Mouse (Mus musculus): ENCODE measurements around the gene Jund. TPM values are rescaled to one million over a fixed set of nuclear protein-coding genes. Genes with fewer than 3 reads are reported as not detected.

The Jund gene
- total RNA-seq (2015; ENCODE audit: low replicate concordance) (26.7 and 36.0 TPM in 2 replicates), total RNA-seq (2017; ENCODE audit: low replicate concordance) (21.1 and 32.0 TPM in 2 replicates)

DNA sequence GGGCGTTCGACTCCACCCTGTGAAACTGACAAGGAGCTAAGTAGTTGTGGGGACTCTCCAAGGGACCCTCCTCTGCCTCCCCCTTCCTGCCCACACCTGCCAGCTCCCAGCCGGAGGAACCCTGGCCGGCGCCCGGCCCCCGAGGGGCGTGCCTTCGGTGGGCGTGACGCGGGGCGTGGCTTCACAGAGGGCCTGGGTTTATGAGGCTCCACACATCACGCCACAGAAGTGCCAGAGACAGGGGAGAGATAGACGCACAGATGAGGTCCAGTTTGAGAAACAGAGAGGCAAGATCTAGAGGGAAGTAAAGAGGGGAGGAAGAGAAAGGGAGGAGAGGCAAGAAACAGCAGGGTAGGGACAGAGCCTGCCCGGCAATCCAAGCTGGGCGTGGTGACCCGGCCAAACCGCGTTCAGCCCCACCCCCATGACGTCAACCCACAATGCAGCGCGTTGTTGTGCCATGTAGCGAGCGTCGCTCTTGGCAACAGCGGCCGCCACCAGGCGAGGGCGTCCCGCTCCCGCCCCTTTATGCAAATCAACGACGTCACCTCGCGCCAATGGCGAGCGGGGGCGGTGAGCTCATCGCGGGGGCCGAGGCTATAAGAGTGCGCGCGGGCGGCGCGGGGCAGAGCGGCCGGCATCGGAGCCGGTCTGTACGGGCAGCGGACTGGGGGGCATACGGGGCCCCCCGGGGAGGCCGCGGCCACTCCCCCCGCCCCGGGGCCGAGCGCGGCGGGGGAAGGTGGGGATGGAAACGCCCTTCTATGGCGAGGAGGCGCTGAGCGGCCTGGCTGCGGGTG, at the start of gene Jund:
Gene Jund, plus strand, starts transcription at position 640 of the 800 bp plus-strand sequence.
- ATAC-seq (replicated peaks; ENCODE audit: low FRiP score, poor library complexity, severe bottlenecking): peak; percentile 74

- ATAC-seq (replicated peaks; ENCODE audit: low FRiP score, poor library complexity, severe bottlenecking): peak; percentile 43; the same call in 1 of the 2 replicates
Observed at GRCm38 (mm10) chr8:70649324-70649723, 49.4 kb upstream of the Jund start.

DNA sequence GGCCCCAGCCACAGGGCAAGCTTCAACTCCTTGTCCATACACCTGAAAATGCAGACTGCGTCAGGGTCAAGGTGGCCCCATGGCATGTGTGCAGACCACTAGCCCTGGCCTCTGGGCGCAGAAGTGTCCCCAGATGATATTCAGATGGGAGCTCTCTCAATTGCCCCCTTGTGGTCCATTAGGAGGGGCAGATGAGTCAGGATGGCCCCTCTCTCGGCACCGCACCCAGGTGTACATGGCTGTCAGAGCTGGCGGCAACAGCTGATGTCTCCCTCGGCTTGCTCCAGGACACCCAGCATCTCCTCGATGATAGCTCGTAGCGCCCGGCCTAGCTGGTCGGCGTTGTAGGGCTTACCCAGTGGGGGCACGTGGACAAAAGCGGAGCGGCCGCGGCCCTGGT, 48.4 kb upstream of the Jund start:
- no peak for ATAC-seq (replicated peaks; ENCODE audit: low FRiP score, poor library complexity, severe bottlenecking)

DNA sequence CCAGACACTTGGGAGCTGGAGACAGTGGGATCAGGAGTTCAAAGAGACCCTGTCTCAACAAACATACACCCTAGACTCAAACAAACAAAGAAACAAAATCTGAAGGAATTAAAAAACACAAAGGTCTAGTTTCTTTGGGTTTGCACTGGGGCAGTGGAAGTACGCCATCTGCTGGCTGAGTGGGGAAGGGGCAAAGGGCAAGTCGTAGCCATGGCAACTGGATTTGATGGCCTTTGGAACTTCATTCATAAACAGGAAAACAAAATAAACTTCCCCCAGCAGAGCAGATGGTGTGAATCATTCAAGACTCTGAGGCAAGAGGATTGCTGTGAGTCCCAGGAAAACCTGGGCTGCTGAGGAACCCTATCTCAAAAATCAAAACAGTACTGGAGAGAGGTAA, 45.5 kb upstream of the Jund start:
- 0 out of 2 replicates have a peak, but pooled peaks have one; percentile 43 for ATAC-seq (replicated peaks; ENCODE audit: low FRiP score, poor library complexity, severe bottlenecking)

DNA sequence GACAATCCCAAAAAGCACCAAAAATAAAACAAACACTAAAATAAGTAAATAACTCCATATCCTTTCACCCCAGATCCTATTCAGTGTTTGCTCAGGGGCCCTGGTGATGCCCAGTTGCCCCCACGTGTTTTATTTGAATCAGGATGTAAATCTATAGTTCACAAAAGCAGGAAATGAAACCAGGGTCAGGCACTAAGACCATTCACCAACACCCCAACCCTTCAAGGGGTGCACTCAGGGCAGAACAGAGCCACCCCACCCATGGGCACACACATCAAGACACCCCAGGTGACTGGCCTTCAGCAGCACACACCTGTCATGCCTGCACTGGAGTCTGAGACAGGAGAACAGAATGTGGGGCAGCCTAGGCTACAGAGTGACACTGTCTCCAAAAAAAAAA, 44.6 kb upstream of the Jund start:
- ATAC-seq (replicated peaks; ENCODE audit: low FRiP score, poor library complexity, severe bottlenecking): no peak

DNA sequence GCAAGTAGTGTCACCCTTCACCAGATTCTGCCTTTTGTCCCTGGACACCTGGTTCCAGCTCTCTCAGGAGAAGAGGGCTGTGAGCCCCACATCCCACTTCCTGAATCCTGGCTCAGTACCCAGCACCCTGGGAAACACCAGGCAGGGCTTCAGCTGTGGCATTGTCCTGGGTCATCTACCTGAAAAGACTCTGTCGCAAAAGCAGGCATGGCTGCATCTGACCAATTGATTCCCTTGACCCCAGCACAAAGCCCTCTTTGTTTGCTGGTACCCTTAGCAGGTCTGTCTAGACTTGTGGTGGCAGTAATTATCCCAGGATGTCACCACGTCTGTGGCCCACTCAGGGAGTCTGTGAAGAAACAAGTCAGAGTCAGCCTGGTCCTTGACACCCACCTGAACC, 43.3 kb upstream of the Jund start:
- ATAC-seq (replicated peaks; ENCODE audit: low FRiP score, poor library complexity, severe bottlenecking): no peak

DNA sequence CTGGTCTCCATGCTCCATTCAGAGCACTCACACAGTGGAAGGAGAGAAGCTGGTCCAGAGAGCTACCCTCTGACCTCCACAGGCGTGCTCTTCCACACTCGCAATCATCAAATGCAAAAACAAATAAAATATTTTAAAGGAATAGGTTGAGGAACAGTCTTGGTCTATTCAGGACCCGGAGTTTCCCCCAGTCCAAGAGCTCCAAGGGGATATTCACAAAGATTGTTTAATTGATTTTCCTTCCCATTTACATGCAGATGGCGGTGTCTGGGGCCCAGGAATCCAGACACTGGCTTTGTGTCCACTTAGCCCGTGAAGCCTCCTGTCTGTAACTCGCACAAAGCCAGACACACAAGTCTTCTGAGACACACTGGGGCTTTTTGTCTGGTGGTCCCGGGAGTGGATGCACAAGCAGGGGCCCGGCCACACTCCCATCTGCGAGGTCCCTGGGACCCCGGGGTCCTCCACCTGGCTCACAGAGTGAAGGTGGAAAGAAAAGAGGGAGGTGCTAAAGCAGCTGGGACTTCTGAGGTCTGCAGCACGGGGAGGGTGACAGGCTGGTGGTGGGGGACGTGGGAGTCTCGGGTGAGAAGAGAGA, 42.5 kb upstream of the Jund start:
- ATAC-seq (replicated peaks; ENCODE audit: low FRiP score, poor library complexity, severe bottlenecking): no peak

DNA sequence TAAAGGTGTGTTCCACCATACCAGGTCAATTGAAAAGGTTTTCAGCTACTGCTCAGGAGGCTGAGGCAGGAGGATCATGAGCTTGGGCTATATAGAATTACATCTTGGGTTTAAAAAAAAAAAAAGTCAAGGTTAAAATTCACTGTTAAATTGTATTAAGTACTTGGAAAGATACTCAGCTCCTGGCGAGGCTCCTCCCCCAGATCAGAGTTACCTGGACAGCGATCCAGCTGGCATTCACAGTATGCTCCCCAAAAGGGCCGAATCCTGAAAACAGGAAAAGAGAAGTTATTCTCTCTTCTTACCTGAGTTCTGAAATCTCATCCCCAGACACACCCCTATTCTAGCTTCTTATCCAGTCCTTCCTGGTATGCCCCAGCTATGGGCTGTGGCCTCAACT, 41.5 kb upstream of the Jund start:
- no peak for ATAC-seq (replicated peaks; ENCODE audit: low FRiP score, poor library complexity, severe bottlenecking)

- ATAC-seq (replicated peaks; ENCODE audit: low FRiP score, poor library complexity, severe bottlenecking): no peak
Observed at GRCm38 (mm10) chr8:70657739-70658138, 41.0 kb upstream of the Jund start.

DNA sequence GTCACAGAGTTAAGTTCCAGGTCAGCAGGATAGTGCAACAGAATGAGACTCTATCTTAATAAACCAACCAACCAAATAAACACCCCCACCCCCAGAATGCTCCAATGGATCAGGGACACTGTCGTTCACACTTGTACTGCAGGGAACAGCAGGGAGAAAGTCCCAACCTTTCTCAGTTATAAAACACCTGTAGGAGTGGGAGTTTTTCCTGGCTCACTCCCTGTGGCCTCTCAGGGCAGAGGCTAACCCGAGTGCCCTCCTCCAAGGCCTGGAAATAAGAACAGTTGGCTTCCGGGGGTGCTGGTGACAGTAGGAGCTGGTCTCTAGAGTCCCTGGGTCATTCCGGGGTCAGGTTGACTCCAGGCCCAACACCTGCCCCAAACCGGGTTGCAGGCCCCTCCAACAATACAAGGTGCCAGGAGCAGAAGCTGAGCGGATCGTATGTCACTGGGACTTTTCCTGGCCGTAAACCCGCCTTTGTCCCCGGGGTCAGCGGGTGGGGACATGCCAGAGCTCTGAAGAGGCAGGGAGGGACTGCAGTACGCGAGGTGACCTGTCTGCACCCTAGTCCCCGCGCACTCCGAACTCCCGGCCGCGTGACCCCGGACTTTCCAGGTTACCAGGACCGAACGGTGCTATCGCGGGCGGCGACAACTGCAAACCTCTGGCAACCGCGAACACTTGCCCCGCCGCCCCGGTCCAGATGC, 39.7 kb upstream of the Jund start:
- ATAC-seq (replicated peaks; ENCODE audit: low FRiP score, poor library complexity, severe bottlenecking): peak; percentile 60

- peak; percentile 71 for ATAC-seq (replicated peaks; ENCODE audit: low FRiP score, poor library complexity, severe bottlenecking)
Observed at GRCm38 (mm10) chr8:70659604-70660272, 39.0 kb upstream of the Jund start.

- no peak for ATAC-seq (replicated peaks; ENCODE audit: low FRiP score, poor library complexity, severe bottlenecking)
Observed at GRCm38 (mm10) chr8:70660273-70660725, 38.5 kb upstream of the Jund start, which contains the start of gene Pgpep1. Gene Pgpep1, minus strand, starts transcription at chr8:70660388.

DNA sequence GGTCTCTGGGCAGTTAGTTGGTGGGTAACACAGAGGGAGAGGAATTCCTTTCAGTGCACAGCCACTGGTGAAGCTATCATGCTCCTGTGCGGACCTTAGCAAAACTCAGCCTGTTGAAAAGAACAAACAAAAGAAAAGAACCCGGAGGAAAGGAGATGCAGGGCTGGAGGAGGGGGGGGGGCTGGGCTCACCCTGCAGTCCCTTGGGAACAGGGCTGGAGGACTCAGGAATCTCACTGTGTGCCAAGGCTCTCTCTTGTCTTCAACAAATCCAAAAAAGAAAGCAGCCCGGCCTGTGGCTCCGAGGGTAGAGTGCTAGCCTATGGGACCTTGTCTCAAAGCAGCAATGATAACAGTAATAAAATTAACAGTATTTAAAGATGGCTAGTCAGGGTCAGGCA, 35.1 kb upstream of the Jund start:
- ATAC-seq (replicated peaks; ENCODE audit: low FRiP score, poor library complexity, severe bottlenecking): no peak

DNA sequence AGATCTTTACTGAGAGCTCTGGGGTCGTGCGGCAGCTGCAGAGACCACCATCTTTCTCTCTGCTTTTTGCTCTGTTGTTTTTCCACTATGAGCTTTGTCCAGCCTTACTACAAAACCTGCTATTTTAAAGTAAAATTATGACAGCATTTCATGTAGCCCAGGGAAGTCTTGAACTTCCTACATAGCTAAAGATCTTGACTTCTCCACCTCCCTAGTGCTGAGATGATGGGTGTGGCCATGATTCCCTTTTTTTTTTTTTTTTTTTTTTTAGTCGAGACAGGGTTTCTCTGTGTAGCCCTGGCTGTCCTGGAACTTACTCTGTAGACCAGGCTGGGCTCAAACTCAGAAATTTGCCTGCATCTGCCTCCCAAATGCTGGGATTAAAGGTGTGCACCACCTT, 34.1 kb upstream of the Jund start:
- ATAC-seq (replicated peaks; ENCODE audit: low FRiP score, poor library complexity, severe bottlenecking): no peak

- no peak for ATAC-seq (replicated peaks; ENCODE audit: low FRiP score, poor library complexity, severe bottlenecking)
Observed at GRCm38 (mm10) chr8:70665599-70665998, 33.1 kb upstream of the Jund start.

DNA sequence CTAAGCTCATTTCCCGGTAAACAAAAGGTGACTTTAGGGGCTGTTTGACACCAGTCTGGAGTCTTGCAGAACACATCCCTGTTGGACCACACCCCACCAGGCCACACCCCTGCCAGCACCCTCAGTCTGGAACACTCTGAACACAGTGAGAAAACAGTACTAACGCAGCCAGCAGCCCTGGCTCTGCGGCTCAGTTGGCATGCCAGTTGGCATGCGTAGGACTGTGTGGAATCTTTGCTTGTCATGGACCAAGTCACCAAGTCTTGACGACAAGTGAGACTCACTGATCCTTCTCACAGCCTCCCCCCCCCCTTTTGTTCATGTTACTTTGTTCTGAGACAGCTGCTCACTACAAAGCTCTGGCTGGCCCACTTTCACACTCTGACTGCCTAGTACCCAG, 31.7 kb upstream of the Jund start:
- ATAC-seq (replicated peaks; ENCODE audit: low FRiP score, poor library complexity, severe bottlenecking): peak; percentile 76

DNA sequence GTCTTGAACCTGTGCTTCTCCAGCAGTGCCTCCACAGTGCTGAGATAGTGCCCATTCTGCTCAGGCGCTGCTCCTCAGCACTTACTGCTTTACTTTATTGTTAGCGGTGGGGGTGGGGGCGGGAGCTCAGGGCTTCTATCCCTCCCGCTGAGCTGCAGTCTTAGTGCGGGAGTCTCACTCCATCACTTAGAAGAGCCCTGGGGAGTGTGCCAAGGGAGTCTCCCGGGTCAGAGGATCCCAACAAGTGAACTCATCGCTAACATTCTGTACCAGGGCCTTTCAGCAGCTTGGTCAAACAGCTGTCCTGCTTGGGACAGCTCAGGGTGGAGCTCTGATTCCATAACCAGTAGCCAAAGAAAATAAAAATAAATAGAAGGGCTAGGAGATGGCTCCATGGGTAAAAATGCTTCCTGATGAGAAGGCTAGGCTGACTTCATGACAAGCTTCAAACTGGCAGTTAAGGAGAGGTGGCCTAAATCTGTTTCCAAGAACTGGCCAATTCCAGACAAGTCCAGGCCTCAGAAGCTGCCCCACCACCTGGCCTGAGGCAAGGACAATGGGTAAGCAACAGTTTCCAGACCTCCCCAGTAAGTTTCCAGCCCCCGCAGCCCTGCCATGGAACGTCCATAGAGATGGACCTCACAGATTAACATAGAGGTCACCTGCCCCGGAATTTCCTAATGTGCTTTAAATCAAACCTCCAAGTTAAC, 27.0 kb upstream of the Jund start:
- no peak for ATAC-seq (replicated peaks; ENCODE audit: low FRiP score, poor library complexity, severe bottlenecking)

DNA sequence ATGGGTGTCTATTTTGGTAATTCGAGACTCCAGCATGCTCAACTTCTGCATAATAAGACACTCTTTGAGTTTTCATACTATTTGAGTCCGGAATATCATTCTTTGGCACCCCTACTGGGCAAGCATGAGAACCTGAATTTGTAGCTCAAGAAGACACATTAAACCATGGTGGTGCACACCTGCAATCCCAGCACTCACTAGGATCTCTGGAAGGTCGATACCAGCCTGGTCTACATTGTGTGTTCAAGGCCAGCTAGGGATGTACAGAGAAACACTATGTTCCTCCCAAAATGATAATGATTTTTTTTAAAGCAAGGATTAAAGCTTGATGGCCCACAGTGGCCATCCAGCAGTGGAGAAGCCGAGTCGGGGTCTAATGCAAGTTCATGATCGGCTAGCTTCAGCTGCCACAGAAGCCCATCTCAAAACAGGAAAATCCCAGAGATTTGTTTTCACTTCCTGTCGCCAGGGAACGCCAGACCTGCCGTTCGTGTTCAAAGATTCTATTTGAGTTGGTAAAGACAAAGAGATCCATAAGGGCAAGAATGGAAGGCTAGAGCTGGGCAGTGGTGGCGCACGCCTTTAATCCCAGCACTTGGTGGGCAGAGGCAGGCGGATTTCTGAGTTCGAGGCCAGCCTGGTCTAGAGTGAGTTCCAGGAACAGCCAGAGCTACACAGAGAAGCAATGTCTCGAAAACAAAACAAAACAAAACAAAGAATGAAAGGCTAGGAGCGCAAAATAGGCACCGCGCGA, 26.2 kb upstream of the Jund start:
- no peak for ATAC-seq (replicated peaks; ENCODE audit: low FRiP score, poor library complexity, severe bottlenecking)

Measured in erythroid progenitor cell, adult 5-6 weeks (primary cell).